Mouse (Mus musculus) hindbrain, embryonic 14.5 days (tissue): ENCODE measurements around the gene Ccdc71. TPM values are rescaled to one million over a fixed set of nuclear protein-coding genes. Genes with fewer than 3 reads are reported as not detected.

Experiments
- ATAC-seq: fragments of 200-750 bp; cut with Nextera tagmentation; 2 replicates; pipeline ENCODE4 v1.8.0; 2017; ENCODE audit warnings: moderate number of reproducible peaks, mild to moderate bottlenecking, moderate TSS enrichment, moderate library complexity; ENCODE audit not compliant: low FRiP score
- DNase-seq: peaks from one replicate; pipeline ENCODE4 v3.0.0-alpha.2; 2015; ENCODE audit warnings: low spot score
- H3K27ac ChIP-seq: fragments of 300-500 bp; sonication (generic); 2 replicates; pipeline ENCODE4 v1.5.1; 2014; ENCODE audit warnings: mild to moderate bottlenecking, moderate library complexity
- H3K27me3 ChIP-seq: fragments of 300-500 bp; sonication (generic); 2 replicates; pipeline ENCODE4 v1.6.1; 2014; ENCODE audit warnings: mild to moderate bottlenecking, low read length, mixed read lengths; ENCODE audit not compliant: control insufficient read depth, insufficient read depth
- H3K36me3 ChIP-seq: fragments of 300-500 bp; sonication (generic); replicated peaks from 2 replicates; pipeline ENCODE4 v1.6.1; 2014; ENCODE audit not compliant: control insufficient read depth, insufficient read depth
- H3K4me1 ChIP-seq: fragments of 300-500 bp; sonication (generic); replicated peaks from 2 replicates; pipeline ENCODE4 v1.6.1; 2014; ENCODE audit warnings: antibody characterized with exemption, low read length, mixed read lengths; ENCODE audit not compliant: control insufficient read depth, insufficient read depth
- H3K4me2 ChIP-seq: fragments of 300-500 bp; sonication (generic); replicated peaks from 2 replicates; pipeline ENCODE4 v1.6.1; 2014; ENCODE audit warnings: mild to moderate bottlenecking, moderate library complexity
- H3K4me3 ChIP-seq: fragments of 300-500 bp; sonication (generic); replicated peaks from 2 replicates; pipeline ENCODE4 v1.5.1; 2014; ENCODE audit warnings: mild to moderate bottlenecking, low read length
- H3K9ac ChIP-seq: fragments of 300-500 bp; sonication (generic); 2 replicates; pipeline ENCODE4 v1.6.1; 2014
- H3K9me3 ChIP-seq: fragments of 300-500 bp; sonication (generic); 2 replicates; pipeline ENCODE4 v1.6.1; 2016; ENCODE audit warnings: low read length; ENCODE audit not compliant: control insufficient read depth
- WGBS: fragments of 180-500 bp; shearing (Covaris S2); extraction: QIAGEN DNeasy Blood & Tissue Kit; methylation state at CpG from one replicate; pipeline ENCODE4 v1.1.7; 2014; 5-methylcytosine and 5-hydroxymethylcytosine counted together
- polyA plus RNA-seq: library from polyadenylated mRNA; unstranded; fragments of >200 nt; fragmentation: Nextera tagmentation; extraction: Ambion mirVana; gene quantifications from 2 replicates; pipeline ENCODE4 v1.2.1, GENCODE M21; 2014

The Ccdc71 gene
- polyA plus RNA-seq, 1 experiment from 2014 or later = 44.9 TPM

- peaks cover 10% of the 10 kb centered on the region for H3K4me1 ChIP-seq
- no peak overlapping the region for H3K4me2 ChIP-seq
- no peaks in the 10 kb centered on the region for H3K27me3 ChIP-seq
- H3K27ac ChIP-seq = no peak overlapping the region
- H3K36me3 ChIP-seq = peaks cover 7% of the 10 kb centered on the region; the same call in 1 of the 2 replicates
- H3K4me3 ChIP-seq = no peak overlapping the region
- H3K9me3 ChIP-seq = no peaks in the 10 kb centered on the region
- WGBS = 95% methylated on average over 18 of the region's 18 CpGs
- no peak overlapping the region for H3K9ac ChIP-seq
- DNase-seq = no peak
- no peak for ATAC-seq
Measured at GRCm38 (mm10) chr9:108483051-108483790, 22.9 kb downstream of the Ccdc71 start.

- Histone ChIP-seq H3K9ac (no peak overlapping the region), H3K36me3 (peaks cover 7% of the 10 kb centered on the region; the same call in 1 of the 2 replicates), H3K4me1 (peaks cover 5% of the 10 kb centered on the region), H3K4me3 (no peak overlapping the region), H3K9me3 (no peaks in the 10 kb centered on the region), H3K27ac (no peak overlapping the region), H3K27me3 (no peaks in the 10 kb centered on the region), H3K4me2 (no peak overlapping the region)
- 94% methylated on average over 15 of the region's 15 CpGs for WGBS
- DNase-seq = no peak
- no peak for ATAC-seq
Measured at GRCm38 (mm10) chr9:108484021-108484420, 23.7 kb downstream of the Ccdc71 start.

DNA sequence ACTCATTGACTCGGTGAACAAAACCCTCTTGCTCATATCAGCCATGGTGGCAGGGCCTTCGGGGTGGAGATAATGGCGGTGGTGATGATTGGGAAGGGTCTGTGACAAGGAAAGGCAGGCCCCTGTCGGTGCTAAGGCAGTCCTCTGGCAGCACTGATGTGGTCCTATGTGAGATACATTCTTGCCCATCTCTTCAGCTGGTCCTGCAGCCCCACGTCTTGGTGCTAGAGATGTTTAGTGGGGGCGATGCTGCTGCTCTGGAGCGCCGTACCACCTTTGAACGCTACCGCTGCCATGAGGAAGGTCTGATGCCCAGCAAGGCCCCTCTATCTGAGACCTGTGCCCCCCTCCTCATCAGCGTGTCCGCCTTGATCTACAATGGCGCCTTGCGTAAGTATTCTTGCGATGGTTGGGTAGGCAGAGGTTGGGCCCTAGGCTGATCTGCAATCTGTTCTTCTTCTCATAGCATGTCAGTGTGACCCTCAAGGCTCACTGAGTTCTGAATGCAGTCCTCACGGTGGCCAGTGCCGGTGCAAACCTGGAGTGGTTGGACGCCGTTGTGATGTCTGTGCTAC, 25.1 kb downstream of the Ccdc71 start:
- no peak for ATAC-seq
- Histone ChIP-seq H3K9ac (no peak overlapping the region), H3K27me3 (no peaks in the 10 kb centered on the region), H3K27ac (no peak overlapping the region), H3K36me3 (peaks cover 7% of the 10 kb centered on the region; the same call in 1 of the 2 replicates), H3K9me3 (no peaks in the 10 kb centered on the region), H3K4me2 (no peak overlapping the region), H3K4me1 (peaks cover 7% of the 10 kb centered on the region), H3K4me3 (no peak overlapping the region)
- WGBS = 93% methylated on average over 19 of the region's 19 CpGs
- no peak for DNase-seq

DNA sequence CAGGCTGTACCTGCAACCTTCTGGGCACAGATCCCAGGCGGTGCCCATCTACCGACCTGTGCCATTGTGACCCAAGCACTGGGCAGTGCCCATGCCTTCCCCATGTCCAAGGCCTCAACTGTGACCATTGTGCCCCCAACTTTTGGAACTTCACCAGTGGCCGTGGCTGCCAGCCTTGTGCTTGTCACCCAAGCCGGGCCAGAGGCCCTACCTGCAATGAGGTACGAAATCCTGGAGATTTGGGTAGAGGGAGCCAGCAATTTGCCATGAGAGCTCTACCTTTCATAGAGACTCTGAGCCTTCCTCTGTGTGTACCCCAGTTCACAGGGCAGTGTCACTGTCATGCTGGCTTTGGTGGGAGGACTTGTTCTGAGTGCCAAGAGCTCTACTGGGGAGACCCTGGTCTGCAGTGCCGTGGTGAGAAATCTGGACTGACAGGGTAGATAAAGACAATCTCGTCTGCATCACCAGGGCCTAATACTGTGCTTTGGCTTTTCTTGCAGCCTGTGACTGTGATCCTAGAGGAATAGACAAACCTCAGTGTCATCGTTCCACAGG, 26.7 kb downstream of the Ccdc71 start:
- WGBS = 96% methylated on average over 8 of the region's 8 CpGs
- DNase-seq (no peak), ATAC-seq (no peak)

GRCm38 (mm10) chr9:108488403-108488802, 28.1 kb downstream of the Ccdc71 start:
- Histone ChIP-seq H3K36me3 (peaks cover 22% of the 10 kb centered on the region), H3K4me2 (no peak overlapping the region), H3K9ac (no peak overlapping the region), H3K4me1 (peaks cover 22% of the 10 kb centered on the region), H3K27ac (no peak overlapping the region), H3K27me3 (no peaks in the 10 kb centered on the region), H3K4me3 (no peak overlapping the region), H3K9me3 (no peaks in the 10 kb centered on the region)
- ATAC-seq (no peak), DNase-seq (no peak)
- WGBS = 89% methylated on average over 17 of the region's 17 CpGs

More for the DNA sequence above, 26.7 kb downstream of the Ccdc71 start:
- no peak overlapping the region for H3K4me2 ChIP-seq
- peaks cover 9% of the 10 kb centered on the region; the same call in 1 of the 2 replicates for H3K36me3 ChIP-seq
- no peak overlapping the region for H3K4me3 ChIP-seq
- no peak overlapping the region for H3K27ac ChIP-seq
- no peaks in the 10 kb centered on the region for H3K9me3 ChIP-seq
- H3K9ac ChIP-seq = no peak overlapping the region
- H3K27me3 ChIP-seq = no peaks in the 10 kb centered on the region
- H3K4me1 ChIP-seq = peaks cover 15% of the 10 kb centered on the region

DNA sequence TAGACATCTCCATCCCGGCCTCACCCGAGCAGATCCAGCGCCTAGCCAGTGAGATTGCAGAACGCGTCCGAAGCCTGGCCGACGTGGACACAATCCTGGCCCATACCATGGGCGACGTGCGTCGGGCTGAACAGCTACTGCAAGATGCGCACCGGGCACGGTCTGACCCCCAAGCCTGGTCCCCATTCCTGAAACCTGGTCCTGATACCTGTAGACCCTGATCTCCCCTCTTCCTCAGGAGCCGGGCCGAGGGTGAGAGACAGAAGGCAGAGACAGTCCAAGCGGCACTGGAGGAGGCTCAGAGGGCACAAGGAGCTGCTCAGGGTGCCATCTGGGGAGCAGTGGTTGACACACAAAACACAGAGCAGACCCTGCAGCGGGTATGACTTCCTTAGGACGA, 28.9 kb downstream of the Ccdc71 start:
- Histone ChIP-seq H3K9ac (no peak overlapping the region), H3K9me3 (no peaks in the 10 kb centered on the region), H3K4me2 (no peak overlapping the region), H3K4me3 (no peak overlapping the region), H3K27me3 (no peaks in the 10 kb centered on the region), H3K4me1 (peaks cover 22% of the 10 kb centered on the region), H3K36me3 (peaks cover 30% of the 10 kb centered on the region), H3K27ac (peak overlapping the region; percentile 98; the same call in 1 of the 2 replicates)
- 96% methylated on average over 20 of the region's 20 CpGs for WGBS
- ATAC-seq = no peak
- DNase-seq = no peak

- H3K27me3 ChIP-seq = no peaks in the 10 kb centered on the region
- H3K4me1 ChIP-seq = peaks cover 22% of the 10 kb centered on the region
- WGBS = 66% methylated on average over 26 of the region's 26 CpGs
- peak overlapping the region; percentile 98 for H3K27ac ChIP-seq
- no peaks in the 10 kb centered on the region for H3K9me3 ChIP-seq
- H3K9ac ChIP-seq = peak overlapping the region; percentile 90
- peaks cover 38% of the 10 kb centered on the region for H3K36me3 ChIP-seq
- no peak for DNase-seq
- H3K4me2 ChIP-seq = peak overlapping the region; percentile 93
- peak; percentile 24 for ATAC-seq
- peak overlapping the region; percentile 95 for H3K4me3 ChIP-seq
Measured at GRCm38 (mm10) chr9:108489702-108490558, 29.6 kb downstream of the Ccdc71 start.

GRCm38 (mm10) chr9:108490559-108491285, 30.4 kb downstream of the Ccdc71 start, which contains the start of gene Usp19:
Gene Usp19, plus strand, starts transcription at chr9:108490602.
- ATAC-seq = peak; percentile 96
- peak within 1 kb of the TSS; percentile 98 for H3K27ac ChIP-seq
- H3K4me3 ChIP-seq = peak within 1 kb of the TSS; percentile 95
- H3K9ac ChIP-seq = peak within 1 kb of the TSS; percentile 90
- H3K4me2 ChIP-seq = peak within 1 kb of the TSS; percentile 93
- H3K9me3 ChIP-seq = no peaks in the 10 kb centered on the region
- peaks cover 42% of the 10 kb centered on the region for H3K36me3 ChIP-seq
- DNase-seq = peak; percentile 97
- WGBS = under 1% methylated on average over 69 of the region's 69 CpGs
- H3K27me3 ChIP-seq = no peaks in the 10 kb centered on the region
- peaks cover 22% of the 10 kb centered on the region for H3K4me1 ChIP-seq
